Mouse (Mus musculus) urinary bladder, adult 2 months (tissue): Measurements from ENCODE around the gene Zfp120. TPM values are rescaled to one million over a fixed set of nuclear protein-coding genes. Genes with fewer than 3 reads are reported as not detected.
A peak's percentile ranks its signal among the peaks of the same experiment; 100 is the strongest.
"Not testable (repeated sequence)": the region's sequence is repeated elsewhere in the genome, so short reads cannot be mapped to it uniquely, and the experiment has no call there.

Experiments
- DNase-seq: peaks from one replicate; pipeline ENCODE4 v3.0.0; 2022; ENCODE audit warnings: low spot score
- polyA plus RNA-seq: library from polyadenylated mRNA; depleted of rRNA; stranded (reverse); fragments of >200 nt; gene quantifications from 2 replicates; pipeline ENCODE4 v1.2.3, GENCODE M21; 2012; rRNA removed

The Zfp120 gene
- 3.6 and 5.2 TPM in 2 replicates for polyA plus RNA-seq

DNA sequence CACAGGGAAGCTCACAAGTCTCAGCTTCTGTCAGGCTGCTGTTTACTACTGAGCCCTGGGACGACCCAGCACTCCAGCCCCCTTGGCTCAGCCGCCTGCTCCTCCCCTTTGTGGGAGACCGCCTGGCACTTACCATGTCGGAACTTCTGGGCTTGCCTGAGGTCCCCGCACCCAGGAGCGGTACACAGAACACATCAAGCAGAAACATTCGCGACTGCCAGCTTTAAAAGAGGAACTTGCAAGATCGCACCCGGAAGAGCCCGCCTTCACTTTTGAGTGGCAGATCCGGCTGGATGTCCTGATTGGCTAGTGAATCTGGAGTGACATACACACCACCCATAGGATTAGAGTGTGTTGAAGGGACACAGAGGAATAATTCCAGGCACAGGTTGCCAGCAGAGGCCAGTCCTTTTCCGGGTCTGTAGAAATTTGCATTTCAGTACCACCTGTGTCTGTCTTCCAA, at the start of gene Zfp120:
Zfp120 (minus strand) TSS at position 274 of the 463 bp plus-strand sequence.
- peak; percentile 66 for DNase-seq

DNA sequence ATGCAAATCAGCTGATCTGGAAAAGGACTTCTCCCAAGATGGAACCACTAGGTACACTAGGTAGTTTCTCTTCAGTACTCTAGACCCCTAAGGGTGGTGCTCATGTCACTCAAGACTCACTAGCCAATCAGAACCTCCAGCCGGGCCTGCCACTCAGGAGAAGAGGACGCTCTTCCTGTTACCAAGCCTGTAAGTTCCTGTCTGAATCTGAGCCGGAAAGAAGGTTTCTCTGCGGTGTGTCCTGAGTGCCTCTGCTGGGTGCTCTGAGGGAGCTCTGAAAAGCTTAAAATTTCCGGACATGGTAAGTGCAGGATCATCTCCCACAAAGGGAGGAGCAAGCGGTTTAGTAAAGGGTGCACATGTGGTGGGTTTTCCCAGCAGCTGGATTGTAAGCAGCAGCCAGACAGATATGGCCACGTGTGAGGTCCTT, 45.1 kb upstream of the Zfp120 start, which contains the start of gene Gm14139:
Gm14139 (plus strand) TSS at position 186 of the 430 bp plus-strand sequence.
- not testable (repeated sequence) for DNase-seq

DNA sequence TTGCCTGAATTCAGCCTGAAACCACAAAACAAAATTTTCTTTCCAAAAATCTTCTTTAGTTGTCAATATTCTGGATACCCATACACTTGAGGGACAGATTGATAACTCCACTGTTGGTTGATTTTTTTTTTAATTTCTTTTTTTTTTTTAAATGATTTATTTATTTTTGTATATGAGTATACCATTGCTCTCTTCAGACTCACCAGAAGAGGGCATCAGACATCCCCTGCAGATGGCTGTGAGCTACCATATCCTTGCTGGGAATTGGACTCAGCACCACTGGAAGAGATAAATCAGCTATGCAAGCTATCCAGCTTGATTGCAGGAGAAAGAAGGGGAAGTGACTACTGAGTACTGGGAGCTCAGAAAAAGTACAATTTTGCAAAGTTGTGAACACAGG, 44.5 kb upstream of the Zfp120 start:
- not testable (repeated sequence) for DNase-seq

DNA sequence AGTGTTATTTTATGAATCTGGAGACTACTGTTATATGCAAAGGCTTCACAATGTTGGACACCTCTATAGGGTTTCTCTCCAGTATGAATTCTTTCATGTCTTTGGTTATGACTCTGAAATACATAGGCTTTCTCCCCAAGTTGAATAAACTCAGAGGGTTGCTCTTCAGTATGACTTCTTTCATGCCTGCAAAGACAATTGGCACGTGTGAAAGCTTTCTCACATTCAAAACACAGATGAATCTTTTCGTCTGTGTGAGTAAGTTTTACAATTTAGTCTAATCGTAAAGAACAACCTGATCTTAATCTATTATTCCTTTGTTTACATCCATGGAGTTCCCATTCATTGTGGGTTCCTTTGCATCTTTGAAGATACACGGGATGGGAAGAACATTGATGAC, 43.1 kb upstream of the Zfp120 start, which contains the start of gene Gm10770:
Gm10770 (minus strand) TSS at position 101 of the 400 bp plus-strand sequence.
- DNase-seq = not testable (repeated sequence)

DNA sequence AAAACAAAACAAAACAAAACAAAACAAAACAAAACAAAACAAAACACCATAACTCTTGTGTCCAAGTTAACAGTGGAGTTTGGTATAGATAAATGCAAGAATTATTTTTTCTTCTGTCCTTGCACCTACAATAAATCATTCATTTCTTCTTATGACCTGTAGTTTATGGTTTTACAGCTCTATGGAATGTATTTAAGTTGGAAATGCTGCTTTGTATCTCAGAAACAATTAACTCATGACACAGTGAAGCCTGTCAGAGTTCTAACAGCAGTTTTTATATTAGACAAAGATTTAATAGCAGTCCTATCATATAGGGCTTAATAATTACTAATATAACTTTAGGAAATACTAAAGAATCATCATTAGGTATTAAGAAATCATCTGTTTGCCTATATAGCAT, 37.3 kb upstream of the Zfp120 start:
- DNase-seq = no peak

DNA sequence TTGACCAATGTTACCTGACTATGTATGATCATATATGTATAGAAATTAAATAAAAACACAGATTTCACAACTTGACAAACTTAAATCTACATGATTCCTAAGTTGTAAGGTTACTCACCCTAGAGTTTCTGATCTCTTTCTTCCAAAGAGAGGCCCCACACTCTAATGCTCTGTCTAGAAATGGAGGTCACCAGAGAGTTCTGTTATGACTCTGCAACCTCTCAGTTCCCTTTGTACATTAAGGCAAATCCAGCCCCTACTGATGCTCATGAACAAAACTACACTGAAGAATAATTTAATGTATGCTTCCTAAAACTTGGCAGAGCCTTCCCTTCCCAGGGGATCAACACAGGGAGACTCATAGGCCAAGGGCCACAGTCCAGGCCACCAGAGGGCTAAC, 30.2 kb upstream of the Zfp120 start:
- no peak for DNase-seq

DNA sequence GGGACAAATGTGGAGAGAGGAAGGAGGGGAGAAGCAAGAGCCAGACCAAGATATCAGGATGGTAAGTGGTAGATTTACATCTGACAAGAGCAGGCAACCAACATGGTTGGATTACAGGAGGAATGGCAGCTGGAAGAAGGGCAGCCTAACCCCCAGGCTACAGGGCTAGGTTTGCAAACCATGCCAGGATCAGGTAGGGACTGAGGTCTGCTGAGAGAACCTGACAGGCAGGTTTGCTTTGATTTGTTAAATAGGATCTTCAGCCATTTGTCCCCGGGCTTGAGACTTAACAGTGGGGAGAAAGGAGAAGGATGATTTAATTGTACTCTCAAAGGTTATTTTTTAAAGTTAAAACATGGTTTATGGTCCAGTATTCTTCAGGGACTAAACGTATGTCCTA, 3.7 kb downstream of the Zfp120 start:
- no peak for DNase-seq

DNA sequence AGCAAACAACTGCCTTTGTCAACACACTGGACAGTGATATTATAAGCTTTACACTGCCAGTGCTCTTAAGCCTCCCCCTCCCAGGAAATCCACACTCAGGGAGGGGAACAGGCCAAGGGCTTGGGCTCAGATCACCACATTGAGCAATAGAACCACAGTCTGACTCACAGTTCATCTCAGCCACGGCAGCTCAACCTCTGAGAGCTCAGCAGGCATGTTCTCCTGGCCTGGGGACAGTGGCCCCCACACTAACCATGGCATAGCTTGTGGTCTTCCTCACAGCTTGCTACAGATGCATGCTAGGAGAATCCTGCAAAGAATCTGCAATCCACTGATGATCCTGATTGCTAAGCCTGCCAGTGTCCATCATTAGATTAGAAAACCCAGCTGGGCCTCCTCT, 4.5 kb downstream of the Zfp120 start:
- DNase-seq = not testable (repeated sequence)

DNA sequence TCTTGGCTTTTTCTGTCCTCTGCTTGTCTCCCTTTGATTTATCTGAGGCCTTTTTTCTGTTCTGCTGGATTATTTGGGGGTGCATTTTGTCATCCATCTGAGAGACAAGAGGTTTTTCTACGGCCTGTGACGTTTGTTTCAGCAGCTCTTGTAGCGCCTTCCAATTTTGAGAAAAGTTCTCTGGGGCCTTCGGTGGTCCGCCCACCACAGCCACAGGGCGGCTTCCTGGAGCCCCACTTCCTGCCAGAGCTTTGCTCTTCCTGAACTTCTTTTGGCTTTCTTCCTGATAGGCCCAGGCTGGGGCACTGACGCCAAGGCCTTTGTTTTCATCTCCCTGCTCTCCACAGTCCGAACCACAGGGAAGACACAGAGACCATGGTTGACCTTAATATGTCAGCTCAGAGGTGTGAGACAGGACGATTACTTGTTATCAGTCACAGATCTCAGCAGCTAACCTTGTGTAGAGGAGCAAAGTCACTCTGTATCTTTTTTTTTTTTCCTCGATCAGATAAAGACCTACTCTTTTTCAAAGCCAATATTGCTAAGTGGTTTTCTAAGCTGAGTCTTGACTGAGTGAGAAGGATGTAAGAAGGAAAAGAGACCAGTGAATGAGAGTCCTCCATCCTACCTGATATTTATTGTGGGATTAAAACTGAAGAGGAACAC, 25.1 kb downstream of the Zfp120 start:
- DNase-seq = no peak

DNA sequence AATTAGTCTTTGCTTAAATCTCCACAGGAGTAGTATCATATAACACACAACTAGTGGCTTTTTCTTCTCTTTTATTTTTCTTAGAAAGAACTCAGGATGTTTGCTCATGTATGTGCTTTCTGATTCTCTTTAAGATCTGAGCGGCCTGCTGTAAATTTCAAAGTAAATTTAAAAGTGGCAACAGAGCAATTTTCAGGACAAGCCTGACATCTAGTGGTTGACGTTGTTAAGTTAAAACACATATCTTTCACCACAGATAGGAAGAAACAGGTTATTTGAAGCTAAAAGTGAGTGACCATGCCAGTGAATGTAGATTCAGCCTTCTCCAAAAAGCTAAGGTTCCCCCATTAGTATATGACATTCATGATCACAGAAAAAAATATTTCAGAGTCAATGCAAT, 36.9 kb downstream of the Zfp120 start:
- not testable (repeated sequence) for DNase-seq

Other genes starting within 250 kb of the Zfp120 start
- not detected in 2 replicates for gene Gm10770, start 43.0 kb upstream of the Zfp120 start, polyA plus RNA-seq
- not detected in 2 replicates for gene Gm14139, start 45.0 kb upstream of the Zfp120 start, polyA plus RNA-seq
- gene Zfp937, start 81.4 kb upstream of the Zfp120 start, polyA plus RNA-seq = 3.6 and 3.9 TPM in 2 replicates
- gene Gm21994, start 118.9 kb upstream of the Zfp120 start, polyA plus RNA-seq = 2.4 and 2.7 TPM in 2 replicates
- 0.07 TPM in 2 replicates for gene Gm14124, start 120.8 kb upstream of the Zfp120 start, polyA plus RNA-seq
- gene Gm10130, start 187.0 kb upstream of the Zfp120 start, polyA plus RNA-seq = not detected in 2 replicates
- 3.3 and 3.5 TPM in 2 replicates for gene 3300002I08Rik, start 226.1 kb upstream of the Zfp120 start, polyA plus RNA-seq